Mouse (Mus musculus) thymus, adult 2 months (tissue): ENCODE results near the gene Reg3g. TPM values are rescaled to one million over a fixed set of nuclear protein-coding genes. Genes with fewer than 3 reads are reported as not detected.

Source experiments
- polyA plus RNA-seq: library from polyadenylated mRNA; depleted of rRNA; stranded (reverse); fragments of >200 nt; gene quantifications from 2 replicates; pipeline ENCODE4 v1.2.3, GENCODE M21; 2012; rRNA removed

The Reg3g gene
- polyA plus RNA-seq, 1 experiment: 64.5 TPM

Other genes with a start within 250 kb of the Reg3g start
- gene Reg3b, start 98.2 kb downstream of the Reg3g start, polyA plus RNA-seq: 5.9 and 9.4 TPM in 2 replicates
- not detected in 2 replicates for gene Reg3d, start 90.0 kb downstream of the Reg3g start, polyA plus RNA-seq
- 0.50 and 0.51 TPM in 2 replicates for gene Reg3a, start 88.2 kb downstream of the Reg3g start, polyA plus RNA-seq
- 0.65 TPM in 1 of 2 replicates, not detected in the other for gene Reg2, start 73.2 kb downstream of the Reg3g start, polyA plus RNA-seq
- 1.3 and 4.2 TPM in 2 replicates for gene Reg1, start 46.2 kb downstream of the Reg3g start, polyA plus RNA-seq